Mouse (Mus musculus): ENCODE measurements around the gene Spata13. TPM values are rescaled to one million over a fixed set of nuclear protein-coding genes. Genes with fewer than 3 reads are reported as not detected.
A peak's percentile ranks its signal among the peaks of the same experiment; 100 is the strongest.

Spata13 gene
- total RNA-seq, 2 experiments from 2014 or later: 9.9 to 19.5 TPM

DNA sequence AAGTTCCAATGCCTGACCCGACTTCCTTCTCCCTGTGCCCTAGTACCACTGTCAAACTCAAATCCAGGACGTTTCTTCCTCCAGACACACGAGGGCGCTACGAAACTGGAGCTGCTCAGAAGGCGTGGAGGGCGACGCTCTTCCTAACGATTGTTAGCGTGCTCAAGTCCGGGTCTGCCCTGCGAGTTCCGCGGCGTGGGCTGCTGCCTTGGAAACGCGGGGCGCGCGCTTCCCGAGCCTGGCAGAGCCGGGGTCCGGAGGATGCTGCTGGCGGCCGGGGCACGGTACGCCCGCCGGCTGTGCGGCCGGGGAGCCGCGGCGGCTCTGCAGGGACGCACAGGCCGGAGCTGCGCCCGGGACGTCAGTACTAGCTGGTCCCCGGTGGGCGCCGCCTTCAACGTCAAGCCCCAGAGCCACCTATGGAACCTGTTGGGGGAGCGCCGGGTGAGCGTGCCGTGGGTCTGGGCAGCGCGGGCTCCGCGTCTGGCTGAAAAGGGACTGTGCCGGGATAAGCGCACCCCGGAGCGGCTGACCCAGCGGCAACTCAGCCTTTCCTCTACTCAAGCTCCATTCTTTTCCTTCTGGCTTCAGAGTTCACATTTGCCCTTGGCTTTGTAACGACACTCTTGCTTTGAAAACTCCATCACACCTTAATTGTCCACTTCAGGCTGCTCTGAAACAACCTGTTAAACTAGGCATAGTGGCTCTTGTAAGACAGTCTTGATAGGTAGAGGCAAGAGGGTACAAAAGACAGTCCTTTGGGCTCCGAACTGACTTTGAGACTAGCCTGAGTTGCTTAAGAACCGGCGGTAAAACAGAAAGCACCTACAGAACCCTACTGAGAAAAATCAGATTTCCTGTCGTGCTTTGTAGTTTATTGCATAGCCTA lies 150.9 kb downstream of the Spata13 start, which contains the start of gene Mipep:
Mipep (plus strand) TSS at position 147 of the 889 bp plus-strand sequence.
- DNase-seq: peak; percentile 72

DNA sequence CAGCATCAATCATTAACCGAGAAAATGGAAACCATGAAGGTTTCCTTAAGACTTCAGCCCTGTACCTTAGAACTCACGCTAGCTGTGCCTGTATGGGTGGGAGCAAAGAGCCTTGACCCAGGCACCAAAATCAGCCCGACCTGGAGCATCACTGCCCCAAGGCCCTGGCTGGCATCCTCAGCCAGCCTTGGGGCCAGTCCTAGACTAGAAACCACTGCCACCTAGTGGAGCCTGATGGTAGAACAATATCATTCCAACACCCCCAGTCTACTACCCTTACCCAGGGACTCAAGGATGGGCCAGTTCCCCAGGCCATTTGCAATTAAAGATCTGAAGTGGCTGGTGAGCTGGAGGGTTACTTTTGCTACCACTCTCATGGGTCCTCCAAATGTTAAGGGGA lies 156.3 kb downstream of the Spata13 start:
- peak; percentile 43 for DNase-seq

GRCm38 (mm10) chr14:60796600-60797322 lies 163.0 kb downstream of the Spata13 start:
- no peak for DNase-seq

DNA sequence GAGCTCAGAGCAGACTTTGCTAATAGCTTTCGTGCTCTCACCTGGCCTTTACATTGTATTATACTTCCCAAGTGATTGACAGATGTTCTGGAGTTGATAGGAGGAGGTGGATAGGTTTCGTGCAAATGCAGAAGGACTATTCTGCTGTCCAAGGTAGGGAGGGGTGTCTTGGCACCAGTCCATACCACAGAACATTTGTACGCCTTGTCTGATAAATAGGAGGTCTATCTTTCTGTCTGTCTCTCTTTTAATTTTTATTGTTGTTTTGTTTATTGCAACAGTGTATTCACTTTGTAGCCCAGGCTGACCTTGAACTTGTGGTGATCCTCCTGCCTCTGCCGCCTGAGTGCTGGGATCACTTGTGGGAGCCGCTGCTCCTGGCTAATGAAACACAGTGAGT lies 163.8 kb downstream of the Spata13 start:
- no peak for DNase-seq

- DNase-seq: no peak
Observed at GRCm38 (mm10) chr14:60798721-60799120, 164.9 kb downstream of the Spata13 start.

- no peak for DNase-seq
Observed at GRCm38 (mm10) chr14:60799762-60800728, 166.2 kb downstream of the Spata13 start.

GRCm38 (mm10) chr14:60802026-60802425 lies 168.2 kb downstream of the Spata13 start:
- DNase-seq: no peak

GRCm38 (mm10) chr14:60804978-60805377 lies 171.2 kb downstream of the Spata13 start:
- DNase-seq: no peak

DNA sequence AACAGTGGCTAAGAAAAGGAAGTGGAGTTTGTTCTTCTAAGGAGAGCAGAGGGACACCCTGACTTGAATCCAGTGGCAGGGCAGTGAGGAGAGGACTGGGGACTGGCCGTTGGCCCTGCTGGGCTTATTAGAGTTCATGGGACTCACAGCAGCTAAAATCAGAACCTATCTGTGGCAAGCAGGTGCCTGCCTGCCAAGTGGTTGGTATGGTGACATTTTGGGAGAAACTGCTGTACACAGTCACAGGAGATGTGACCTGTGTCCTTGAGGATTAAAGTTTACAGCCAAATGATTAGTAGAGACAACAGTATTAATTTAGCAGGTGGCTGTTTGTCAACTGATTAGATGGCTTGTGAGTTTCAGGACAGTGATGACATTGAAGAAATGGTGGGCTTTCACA lies 172.1 kb downstream of the Spata13 start:
- no peak for DNase-seq

- no peak for DNase-seq
Observed at GRCm38 (mm10) chr14:60806891-60807344, 173.1 kb downstream of the Spata13 start.

GRCm38 (mm10) chr14:60809881-60810280 lies 176.1 kb downstream of the Spata13 start:
- no peak for DNase-seq

DNA sequence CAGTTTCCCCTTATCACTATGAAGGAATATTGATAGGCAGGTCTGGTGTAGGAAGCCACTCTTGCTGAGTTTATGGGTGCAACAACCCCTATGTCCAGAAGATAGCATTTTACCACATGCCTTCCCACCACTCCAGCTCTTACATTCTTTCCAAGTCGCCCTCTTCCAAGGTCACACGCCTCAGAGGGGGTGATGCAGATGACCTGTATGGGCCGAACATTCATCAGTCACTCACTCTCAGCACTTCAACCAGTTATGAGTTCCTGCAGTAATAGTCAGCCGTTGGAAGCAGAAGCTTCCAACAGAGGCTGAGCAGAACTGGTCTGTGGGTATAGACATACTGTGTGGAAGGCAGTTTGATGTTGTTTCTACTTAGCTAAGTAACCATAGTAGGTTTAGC lies 177.7 kb downstream of the Spata13 start:
- no peak for DNase-seq

Other genes starting within 250 kb of the Spata13 start
- gene C1qtnf9, start 134.1 kb downstream of the Spata13 start, total RNA-seq (2021): 10 to 100 TPM; 31.2 to 32.2 TPM
- 10 to 100 TPM; 24.5 to 26.4 TPM for gene Mipep, start 150.6 kb downstream of the Spata13 start, total RNA-seq (2021)

Measured in gastrocnemius, postnatal 10 days (tissue).